Mouse (Mus musculus) small intestine, adult 2 months (tissue): ENCODE data around the gene Acox1.

Experiments
- CTCF ChIP-seq: fragments of 200-500 bp; IDR thresholded peaks from 2 replicates; pipeline ENCODE4 v1.5.1; 2012; ENCODE audit warnings: low read depth, mild to moderate bottlenecking, control low read depth, inconsistent platforms, low read length, moderate library complexity, mixed read lengths; ENCODE audit not compliant: insufficient replicate concordance, insufficient read length; ENCODE audit errors: extremely low read depth
- POLR2A ChIP-seq: fragments of 200-500 bp; IDR thresholded peaks from 2 replicates; pipeline ENCODE4 v1.6.1; 2012; ENCODE audit warnings: low read depth, mild to moderate bottlenecking, control low read depth, inconsistent platforms, low read length, moderate library complexity

GRCm38 (mm10) chr11:116167884-116168439 is 30.9 kb downstream of the Acox1 start, which contains the start of gene Fbf1:
- peak; percentile 66 for TF ChIP-seq POLR2A
- no peak for TF ChIP-seq CTCF
